Mouse (Mus musculus) lung, postnatal 14 days (tissue): ENCODE results near the gene Ddah1.

Experiments
- DNase-seq: peaks from one replicate; pipeline ENCODE4 v3.0.0; 2021

Ddah1 gene

DNA sequence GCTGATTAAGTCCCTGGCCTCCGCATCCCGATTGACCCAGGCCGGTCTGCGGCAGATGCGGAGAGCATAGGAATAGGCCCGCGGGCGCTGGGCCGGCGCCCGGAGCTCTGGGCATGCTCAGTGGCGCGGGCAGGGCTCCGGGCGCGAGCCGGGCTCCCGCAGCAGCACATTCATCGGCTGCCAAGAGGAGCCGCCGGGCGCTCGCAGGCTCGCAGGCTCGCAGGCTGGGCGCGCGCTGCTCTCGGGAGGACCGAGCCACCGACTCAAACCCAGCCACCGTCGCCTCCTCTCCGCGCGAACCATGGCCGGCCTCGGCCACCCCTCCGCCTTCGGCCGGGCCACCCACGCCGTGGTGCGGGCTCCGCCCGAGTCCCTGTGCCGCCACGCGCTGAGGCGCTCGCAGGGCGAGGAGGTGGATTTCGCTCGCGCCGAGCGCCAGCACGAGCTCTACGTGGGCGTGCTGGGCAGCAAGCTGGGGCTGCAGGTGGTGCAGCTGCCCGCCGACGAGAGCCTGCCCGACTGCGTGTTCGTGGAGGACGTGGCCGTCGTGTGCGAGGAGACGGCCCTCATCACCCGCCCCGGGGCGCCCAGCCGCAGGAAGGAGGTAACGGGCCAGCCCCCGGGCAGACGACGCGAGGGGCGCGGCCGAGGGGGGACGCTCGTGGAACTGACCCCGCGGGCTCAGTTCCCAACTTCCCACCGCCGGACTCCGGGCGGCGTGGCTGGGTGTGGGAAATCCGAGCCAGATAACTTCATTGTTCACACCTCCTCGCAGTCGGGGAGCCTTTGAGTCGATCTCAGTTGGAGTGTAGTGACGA is at the start of gene Ddah1:
Ddah1 (plus strand) TSS at position 115 of the 818 bp plus-strand sequence.
- DNase-seq: peak; percentile 66

DNA sequence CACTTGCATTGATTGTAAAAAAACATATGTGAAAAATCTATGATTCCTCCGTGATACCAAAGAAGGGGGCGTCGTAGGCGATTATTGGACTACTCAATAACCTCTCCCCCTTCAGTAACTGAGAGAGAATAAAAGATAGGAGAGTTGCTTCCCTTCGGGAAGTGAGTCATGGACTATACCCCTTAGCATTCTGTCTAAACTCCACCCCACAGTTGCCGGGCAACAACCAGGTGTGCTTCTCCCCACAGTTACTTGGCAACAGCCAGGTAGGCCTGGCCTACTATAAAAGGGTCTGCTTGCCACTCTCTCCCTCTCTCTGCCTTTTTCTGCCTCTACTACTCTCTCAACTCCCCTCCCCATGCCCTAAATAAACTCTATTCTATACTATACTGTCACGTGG is 42.6 kb upstream of the Ddah1 start:
- no peak for DNase-seq

DNA sequence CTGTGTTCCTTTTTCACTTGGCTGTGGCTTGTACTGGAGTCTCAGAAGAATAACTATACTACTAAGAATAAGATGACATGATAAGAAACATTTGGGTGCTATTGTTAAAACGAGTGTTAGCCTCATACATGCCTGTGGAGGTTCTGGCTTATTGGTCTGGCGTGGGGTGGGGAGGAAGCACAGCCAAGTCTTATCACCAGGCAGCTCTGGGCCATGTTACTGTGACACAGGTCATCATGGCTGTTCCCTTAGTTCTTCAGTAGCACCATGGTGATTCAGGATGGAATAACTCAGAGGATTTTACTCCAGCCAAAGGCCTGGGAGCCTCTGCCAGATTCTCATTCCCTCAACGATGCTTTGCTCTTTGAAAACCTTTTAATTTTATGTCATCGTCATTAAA is 38.8 kb upstream of the Ddah1 start:
- DNase-seq: no peak

DNA sequence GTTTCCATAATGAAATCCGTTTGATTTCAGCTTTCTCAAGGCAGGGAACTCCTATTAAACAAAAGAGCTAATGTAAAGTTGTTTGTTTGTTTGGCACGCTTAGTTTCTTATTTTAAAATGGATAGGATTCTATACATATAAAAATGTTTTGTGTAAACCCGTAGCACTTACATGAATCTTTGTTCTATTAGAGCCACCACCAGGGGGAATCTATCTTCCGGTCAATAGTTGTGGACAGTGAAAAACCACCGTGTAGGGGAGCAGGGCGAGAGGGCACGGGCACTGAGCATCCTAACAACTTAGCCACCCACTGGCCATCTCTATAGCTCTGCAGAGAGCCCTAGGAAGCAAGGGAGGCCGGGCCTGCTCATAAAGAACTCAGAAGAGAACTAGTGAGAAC is 33.4 kb upstream of the Ddah1 start:
- DNase-seq: no peak

DNA sequence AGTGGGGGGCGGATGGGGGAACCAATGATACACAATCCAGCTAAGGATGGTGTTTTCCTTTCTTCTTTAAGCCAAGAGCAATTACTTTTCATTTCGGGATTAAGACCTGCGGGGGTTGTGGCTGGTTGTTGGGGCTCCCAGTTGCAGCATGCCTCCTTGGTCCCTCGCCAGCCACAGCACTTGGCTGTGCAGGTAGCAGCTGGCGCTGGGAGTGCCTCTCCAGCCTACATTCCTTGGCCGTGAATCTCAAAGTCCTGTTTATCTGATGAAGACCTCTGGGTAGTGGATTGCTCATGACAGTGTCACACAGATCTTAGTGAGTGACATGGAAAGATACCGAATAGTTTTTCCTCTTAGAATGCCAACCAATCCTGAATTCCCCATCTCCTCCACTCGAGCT is 30.1 kb upstream of the Ddah1 start:
- no peak for DNase-seq

DNA sequence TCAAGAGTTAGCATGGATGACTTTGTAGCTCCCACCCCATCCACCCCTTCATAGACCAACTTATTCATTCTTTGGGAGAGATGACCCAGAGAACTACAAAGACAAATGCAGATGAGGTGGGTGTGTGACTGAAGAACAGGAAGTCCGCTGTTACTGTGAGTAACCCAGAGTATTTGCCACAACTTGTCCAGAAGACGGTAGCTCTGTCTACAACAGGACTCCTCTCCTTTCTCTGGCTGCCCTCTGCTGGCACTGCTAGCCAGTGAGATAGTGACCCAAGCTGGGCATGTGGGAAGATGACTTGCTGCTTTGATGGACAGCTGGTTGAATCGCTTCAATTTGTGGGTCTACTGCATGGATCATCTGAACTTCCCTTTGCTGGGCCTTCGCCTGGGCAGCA is 28.9 kb upstream of the Ddah1 start:
- peak; percentile 34 for DNase-seq

DNA sequence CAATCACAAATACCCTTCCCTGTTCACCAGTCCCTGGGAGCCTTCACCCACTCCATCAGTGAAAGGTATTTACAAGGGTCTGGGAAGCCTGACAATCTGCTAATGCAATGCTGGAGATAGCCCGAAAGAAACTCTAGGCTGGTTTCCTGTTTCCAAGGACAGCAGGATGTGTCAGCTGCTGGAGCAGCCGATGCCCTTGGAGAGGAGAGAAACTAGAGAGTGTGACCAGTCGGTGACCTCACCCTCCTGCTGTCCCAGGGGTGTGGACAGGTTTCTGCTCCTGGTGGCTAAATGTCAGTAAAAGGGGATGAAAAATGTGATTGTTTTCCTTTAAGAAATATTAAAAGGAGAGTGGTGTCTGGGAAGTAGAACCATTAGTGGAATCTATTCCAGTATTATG is 28.4 kb upstream of the Ddah1 start:
- DNase-seq: no peak

DNA sequence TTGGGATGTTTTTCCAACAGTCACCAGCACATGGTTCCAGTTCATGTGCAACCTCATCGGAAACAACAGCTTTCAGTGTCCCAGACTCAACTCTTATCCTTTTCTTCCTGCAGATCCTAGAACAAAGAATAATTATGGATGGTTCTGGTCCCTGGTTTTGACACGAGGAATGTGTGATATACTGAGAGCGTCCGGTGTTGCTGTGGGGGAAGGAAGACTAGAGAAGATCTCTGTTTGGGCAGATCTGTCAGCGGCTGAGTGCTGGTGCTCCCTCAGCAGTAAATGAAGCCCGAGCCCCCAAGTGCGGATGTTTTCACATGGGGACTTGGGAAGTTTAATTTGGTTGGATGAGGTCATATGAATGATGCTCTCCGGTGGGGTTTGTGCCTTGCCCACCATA is 23.6 kb upstream of the Ddah1 start:
- DNase-seq: no peak

DNA sequence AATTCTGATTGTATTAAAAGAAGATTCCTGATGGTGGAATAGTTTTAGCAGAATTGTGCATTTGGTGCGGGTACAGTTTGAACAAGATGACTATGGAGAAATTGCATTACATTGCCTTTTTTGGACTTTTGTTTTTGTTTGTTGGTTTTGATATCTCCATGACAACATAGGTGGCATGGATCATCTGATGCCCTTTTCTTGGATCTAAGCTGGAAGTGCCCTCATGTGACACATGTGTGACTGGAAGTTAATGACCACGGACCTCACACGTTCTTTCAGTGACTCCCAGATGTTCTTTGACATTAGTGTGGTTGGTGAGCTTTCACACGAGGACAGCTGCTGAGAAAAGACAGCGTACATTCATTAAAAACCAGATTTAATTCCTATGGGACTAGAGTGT is 21.9 kb upstream of the Ddah1 start:
- DNase-seq: no peak

DNA sequence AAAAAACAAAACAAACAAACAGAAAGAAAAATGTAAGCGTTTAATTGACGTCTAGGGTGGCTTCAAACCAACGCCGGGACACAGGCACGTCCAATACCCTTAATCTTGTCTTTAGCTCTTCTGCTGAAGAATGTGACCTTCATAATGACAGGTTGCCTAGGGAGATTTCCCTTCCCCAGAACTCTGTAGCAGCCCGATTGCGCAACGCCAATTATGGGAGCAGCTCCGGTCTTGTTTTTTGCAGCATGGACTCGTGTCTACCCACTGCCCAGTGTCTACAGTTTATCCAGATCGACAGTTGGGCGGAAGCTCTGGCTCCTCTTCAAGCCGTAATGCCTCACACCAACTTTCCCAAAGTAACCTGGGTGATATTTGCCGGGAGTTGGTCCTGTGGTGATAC is 19.8 kb upstream of the Ddah1 start:
- DNase-seq: no peak

DNA sequence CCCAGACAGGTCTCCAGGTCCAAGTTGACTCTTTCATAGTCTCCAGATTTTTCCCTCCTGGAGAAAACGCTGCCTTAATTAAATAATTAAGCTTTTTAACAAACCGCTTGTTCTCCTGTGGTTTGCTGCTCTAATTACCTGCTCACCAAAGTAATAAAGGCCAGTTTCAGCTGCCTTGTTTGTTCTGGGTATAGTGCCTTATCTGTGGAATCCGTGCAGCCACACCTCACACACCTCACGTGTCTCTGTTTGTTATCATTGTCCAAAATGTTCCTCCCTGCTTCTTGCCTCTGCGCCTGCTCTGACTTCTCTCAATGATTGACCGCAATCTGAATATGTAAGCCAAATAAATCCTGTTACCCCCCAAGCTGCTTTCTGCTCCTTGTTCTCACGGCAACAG is 18.6 kb upstream of the Ddah1 start:
- no peak for DNase-seq

DNA sequence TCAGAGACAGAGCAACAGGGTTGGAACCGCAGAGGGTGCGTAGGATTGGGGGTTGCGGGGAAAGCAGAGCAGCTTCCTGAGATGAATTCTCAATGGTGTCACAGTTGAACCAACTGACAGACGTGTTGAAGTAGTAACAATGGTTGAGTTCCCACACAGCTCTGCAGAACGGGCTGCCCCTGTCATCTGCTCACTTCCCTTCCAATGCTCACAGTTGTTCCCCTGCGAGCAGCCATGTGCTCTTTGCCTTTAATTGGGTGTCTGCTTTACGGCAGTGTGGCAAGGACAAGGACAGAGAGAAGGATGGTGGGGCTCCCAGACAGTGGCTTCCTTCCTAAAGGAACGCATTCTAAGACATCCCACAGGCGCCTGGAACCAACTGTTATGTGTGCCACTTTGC is 15.4 kb upstream of the Ddah1 start:
- no peak for DNase-seq

DNA sequence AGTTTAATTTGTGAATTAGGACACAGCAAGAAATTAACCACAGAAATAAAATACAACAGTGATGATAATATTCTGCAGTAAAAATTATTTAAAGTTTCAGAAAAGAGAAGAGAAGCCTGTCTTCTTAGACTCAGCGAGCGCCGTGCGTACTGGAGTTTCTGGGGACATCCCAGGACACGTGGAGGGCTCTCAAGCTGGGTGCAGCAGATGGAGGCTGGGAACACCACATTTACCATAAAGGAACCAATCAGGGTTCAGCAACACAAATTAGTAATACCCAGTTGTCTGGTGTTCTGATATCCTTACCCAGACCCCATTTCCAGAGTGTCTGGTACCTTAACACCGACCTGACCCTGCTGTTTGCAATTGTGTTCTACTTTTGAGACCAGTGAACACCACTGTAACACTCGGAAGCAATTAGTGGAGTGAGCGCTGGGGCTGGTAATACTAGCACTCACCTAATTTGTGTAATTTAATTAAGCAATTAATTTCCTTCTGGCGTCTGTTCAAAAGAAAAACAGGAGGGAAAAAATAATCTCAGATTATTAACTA is 14.9 kb upstream of the Ddah1 start:
- no peak for DNase-seq

DNA sequence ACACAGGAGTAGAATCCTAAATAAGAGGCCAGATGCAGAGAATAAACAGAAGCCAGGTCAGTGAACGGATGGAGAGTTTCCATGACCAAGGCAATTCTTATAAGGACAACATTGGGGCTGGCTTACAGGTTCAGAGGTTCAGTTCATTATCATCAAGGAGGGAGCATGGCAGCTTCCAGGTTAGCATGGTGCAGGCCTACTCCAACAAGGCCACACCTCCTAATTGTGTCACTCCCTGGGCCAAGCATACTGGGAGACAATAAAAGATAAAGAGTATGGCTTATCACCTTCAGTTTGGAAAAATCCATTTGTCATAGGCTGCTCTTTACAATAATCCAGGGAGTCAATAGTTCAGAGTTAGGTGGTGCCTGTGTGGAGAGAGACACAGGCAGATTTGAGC is 9.8 kb upstream of the Ddah1 start:
- DNase-seq: no peak

DNA sequence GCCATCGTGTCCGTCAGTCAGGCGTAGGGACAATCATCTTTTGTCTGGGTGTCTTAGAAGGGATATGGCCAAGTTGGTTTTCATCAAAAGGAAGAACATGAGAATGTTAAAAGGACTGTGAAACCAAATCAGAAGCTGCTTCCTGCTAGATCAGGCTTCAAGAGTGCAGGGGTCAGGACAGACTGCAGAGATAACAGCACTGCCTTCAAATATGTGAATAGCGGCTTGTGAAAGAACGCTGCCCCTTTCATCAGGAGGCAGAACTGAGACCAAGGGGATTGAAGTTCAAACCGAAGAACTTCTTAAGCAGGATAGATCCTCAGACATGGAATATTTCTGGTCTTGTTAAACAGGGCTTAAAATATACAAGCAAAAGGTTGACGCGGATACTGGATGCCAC is 2.0 kb upstream of the Ddah1 start:
- DNase-seq: no peak

DNA sequence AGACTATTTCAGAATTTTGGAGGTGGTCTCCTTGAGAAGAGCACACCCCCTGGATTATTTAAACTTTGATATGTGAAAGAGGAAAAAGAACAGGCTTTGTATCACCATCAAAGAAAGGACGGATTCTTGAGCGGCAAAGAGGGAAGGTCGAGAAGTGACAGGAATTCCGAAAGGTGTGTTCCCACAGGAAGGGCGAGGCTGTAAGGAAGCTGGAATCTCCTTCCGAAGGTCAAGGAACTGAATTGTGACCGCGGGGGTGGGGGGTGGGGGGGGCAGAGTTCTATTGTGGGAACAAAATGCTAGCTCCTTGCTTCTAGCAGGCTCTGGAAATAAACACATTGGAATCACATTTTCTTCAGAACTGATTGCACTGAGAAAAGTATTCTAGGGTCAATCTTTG is 1.3 kb upstream of the Ddah1 start:
- peak; percentile 20 for DNase-seq

DNA sequence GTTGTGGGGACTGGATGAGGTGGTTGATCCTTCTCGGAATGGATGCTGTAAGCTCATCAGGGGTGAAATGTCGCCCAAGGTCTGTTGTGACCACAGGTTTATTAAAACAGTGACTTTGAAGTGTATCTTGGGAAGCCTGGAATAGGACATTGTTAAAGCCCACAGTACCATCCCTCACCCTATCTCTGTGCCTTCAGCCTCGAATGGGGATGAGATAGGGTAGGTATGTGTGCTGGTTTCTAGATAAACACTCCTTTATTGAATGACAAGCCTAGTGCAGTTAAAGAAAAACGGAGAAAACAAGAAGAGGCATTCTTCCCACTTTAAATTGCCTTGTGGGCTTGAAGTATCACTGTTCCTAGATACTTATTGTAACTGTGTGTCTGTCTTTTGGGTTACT is 631 bp upstream of the Ddah1 start:
- no peak for DNase-seq

DNA sequence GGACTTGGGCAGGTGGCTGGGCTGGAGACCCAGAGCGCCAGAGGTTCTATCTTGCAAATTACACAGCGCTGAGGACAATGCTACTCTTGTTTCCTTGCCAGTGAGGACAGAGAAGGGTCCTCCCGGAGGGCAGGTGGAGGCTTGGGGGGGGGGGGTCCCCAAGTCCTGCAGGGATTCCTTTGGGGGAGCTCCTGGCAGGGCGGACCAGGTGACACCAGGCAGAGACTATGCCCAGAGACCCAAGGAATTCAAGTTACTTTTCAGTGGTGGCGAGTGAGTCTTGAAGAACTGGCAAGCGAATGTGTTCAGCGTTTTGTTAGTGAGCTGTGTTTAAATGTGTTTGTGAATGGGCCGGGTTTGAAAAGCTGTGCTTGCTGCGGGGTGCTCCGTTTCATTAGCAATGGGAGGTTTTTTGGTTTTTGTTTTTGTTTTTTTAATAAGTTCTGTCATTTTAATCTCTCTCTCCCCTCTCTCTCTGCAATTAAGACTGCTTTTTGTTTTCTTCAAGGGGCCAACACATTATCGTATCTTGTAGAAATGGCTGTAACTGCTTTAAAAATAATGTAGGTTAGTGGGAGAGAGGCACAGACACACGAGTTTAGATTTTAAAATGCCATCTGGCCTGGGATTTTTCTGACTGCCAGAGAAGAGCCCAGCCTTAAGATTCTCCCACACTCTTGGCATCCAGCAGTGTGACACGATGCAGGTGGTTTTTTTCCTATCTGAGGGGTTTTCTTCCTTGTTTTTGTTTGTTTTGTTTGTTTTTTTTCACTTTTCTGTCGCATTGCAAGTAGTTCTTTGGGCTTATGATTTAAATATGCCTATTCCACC is 1.1 kb downstream of the Ddah1 start:
- no peak for DNase-seq

DNA sequence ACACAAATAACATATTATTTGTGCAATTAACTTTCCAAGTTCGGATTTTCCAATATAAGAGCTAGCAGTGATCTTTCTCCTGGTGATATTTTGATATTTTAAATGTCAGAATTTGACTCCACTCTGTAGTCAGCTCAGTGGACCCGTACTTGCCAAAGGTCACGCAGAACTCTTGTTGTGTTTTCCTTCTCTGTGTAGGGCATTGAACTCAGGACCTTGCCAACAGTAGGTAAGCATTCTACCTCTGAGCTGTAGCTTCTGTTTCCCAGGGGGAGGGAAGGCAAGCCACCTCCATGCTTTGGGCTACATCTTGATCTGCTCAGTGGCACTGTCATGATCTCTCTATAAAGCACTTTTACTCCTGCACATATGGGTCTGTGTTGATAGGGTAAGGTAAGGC is 2.1 kb downstream of the Ddah1 start:
- no peak for DNase-seq

DNA sequence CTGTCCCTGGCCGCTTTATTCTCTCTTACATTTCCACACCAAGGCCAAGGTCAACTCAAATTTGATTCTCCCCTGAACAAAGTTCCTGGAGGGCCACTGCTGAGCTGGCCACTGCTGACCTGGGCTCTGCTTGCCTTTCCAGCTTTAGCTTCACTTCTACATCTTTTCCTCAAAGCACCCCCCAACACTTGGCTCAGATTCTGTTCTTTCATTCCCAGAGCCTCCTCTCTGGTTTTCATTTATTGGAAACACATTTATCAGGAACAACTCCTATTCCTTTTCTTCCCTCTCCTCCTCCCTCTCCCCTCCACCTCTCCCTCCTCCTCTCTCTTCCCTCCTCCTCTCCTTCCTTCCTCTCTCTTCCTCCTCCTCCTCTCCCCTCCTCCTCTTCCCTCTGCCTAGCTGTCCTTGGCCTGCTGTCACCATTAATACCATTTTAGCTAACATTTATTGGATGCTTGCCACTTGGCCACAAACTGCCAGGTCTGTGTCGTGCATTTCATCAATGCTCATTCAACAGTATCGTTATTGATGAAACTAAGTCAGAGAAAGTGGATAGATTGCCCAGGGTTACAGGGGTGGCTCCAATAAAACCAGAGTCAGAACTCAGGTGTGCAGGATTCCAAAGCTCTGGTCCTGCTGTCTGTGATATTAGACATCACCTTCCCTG is 3.2 kb downstream of the Ddah1 start:
- DNase-seq: no peak

DNA sequence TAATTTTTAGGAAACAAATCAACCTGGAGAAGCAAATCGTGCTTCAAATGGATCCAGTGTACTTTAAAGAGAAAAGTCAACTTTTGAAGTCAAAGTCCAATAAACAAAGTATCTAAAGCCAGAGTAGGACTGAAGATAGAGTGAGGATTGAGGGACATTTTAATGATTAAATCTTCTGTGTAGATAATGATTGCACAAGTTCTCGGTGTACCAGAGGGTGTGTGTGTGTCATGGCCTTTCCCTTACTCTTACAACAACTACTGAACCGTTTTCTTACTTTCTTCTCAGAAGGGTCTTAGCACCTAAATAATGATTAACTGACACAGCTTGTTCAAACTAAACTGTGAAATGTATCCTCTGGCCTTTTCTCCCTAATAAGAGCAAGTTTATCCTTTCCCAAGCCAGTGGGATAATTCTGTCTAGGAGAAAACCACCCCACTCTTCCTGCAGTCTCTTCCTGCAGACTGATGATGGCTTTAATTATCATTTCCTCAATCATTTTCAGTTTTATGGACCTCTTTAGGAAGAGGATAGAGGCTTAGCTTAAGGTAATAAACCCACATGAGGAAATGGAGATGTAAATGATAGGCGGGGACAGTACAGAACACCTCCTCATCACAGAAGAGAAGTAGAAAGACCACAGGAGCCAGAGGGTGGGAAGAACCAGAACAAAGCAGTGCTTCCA is 4.6 kb downstream of the Ddah1 start:
- no peak for DNase-seq

DNA sequence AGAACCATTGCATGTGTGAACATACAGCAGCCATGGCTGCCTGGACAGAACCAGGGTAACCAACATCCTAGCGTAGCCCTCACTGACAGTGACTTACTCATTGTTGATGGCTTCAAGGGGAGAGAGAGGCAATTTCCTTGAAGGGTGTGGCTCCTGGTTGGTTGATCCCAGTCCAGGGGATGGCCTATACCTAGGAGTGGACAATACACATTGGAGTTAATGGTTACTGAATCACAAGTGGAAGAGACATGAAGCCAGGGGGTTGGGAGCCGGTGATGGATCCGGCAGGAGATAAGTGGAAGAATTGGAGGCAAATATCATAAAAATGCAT is 5.1 kb downstream of the Ddah1 start:
- DNase-seq: no peak

DNA sequence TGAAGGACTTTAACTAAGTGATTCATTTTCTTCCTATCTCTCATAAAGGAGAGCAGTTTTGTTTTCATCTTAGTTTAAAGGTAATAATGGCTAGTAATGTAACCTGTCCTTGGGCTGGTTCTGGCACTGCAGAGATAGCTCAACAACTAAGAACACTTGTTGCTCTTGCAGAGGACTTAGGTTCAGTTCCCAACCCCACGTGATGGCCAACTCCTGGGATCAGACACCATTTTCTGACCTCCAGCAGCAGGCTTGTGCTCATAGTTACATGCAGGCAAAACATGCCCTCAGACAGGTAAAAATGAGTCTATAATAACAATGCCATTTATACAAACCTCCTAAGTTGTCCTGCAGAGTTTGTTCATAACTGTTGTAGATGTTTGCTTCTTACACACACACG is 5.9 kb downstream of the Ddah1 start:
- no peak for DNase-seq
